Mouse (Mus musculus): ENCODE data around the gene Negr1.

Gene Negr1

GRCm38 (mm10) chr3:157359840-157360239 lies 798.2 kb downstream of the Negr1 start:
- DNase-seq (ENCODE audit: extremely low spot score, low spot score): no peak
